Mouse (Mus musculus): ENCODE measurements around the gene Galnt7.

DNA sequence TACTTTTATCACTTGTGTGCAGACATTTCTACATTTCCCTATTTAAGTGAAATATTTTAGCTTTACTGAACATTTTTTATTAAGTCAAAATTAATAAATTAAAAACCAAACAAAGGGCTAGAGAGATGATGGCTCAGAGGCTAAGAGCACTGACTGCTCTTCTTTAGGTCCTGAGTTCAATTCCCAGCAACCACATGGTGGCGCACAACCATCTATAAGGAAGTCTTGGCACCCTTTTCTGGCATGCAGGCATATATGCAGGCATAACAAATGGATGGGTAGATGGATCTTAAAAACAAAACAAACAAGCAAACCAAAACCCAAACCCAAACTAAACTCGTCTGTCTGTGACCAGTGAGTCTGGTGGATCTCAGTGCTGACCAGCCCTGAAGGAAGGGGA, 120.6 kb downstream of the Galnt7 start:
- TF ChIP-seq POLR2A (IDR thresholded peaks at IDR 0.05; ENCODE audit: extremely low read depth, insufficient read depth, low read length) (no peak), CTCF (IDR thresholded peaks at IDR 0.05; ENCODE audit: low read depth, low read length) (no peak)
